Mouse (Mus musculus) bone marrow macrophage, adult 2 months (primary cell): ENCODE results near the gene Ldb1. TPM values are rescaled to one million over a fixed set of nuclear protein-coding genes. Genes with fewer than 3 reads are reported as not detected.

Source experiments
- H3K27ac ChIP-seq: 2 replicates; pipeline ENCODE4 v1.5.1; 2012; ENCODE audit warnings: low read depth, low read length; ENCODE audit not compliant: insufficient read depth
- H3K4me1 ChIP-seq: 2 replicates; pipeline ENCODE4 v1.6.1; 2012; ENCODE audit warnings: low read length; ENCODE audit not compliant: control insufficient read depth, insufficient read depth
- H3K4me3 ChIP-seq: 2 replicates; pipeline ENCODE4 v1.5.1; 2012; ENCODE audit warnings: mild to moderate bottlenecking, low read length, moderate library complexity; ENCODE audit not compliant: insufficient read depth
- CTCF ChIP-seq: IDR thresholded peaks from 2 replicates; pipeline ENCODE4 v1.5.1; 2012; ENCODE audit warnings: low read depth, mild to moderate bottlenecking, low read length, moderate library complexity
- POLR2A ChIP-seq: IDR thresholded peaks from 2 replicates; pipeline ENCODE4 v1.6.1; 2012; ENCODE audit warnings: mild to moderate bottlenecking, low read depth, low read length, borderline replicate concordance
- polyA plus RNA-seq: library from polyadenylated mRNA; stranded (reverse); fragments of >200 nt; gene quantifications from 2 replicates; pipeline ENCODE4 v1.2.4, GENCODE M21; 2012; ENCODE audit not compliant: missing spikeins, insufficient read depth, insufficient read length

The Ldb1 gene
- polyA plus RNA-seq, 1 experiment, result 106 TPM

DNA sequence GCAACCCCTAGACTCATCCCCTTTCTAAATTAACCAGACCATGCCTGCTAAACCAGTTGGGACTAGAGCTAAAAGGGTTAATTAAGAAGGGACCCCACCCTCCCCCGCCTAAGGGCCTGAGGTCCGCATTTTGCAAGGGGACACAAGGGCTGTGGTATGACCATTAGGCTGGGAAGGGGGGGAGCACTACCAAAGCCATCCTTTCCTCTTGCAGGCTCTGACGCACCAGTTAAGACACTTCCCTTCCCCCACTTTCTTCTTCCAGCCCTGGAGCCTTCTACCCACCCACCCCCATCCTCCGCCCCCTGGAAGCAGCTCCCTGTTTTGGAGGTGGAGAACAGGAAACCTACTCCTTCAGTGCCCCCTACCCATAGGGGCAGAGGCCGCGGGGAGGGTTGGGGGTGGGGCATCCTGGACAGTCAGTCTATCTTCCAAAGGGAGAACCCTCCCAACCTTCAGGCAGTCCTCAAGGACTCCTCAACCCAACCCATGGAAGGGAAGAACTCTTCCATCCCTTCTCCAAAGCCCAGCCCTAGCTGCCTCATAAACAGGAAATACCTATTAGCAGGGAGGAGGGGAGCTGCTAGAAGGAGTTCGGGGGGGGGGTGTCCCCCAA lies 790 bp upstream of the Ldb1 start:
- Histone ChIP-seq H3K4me1 (peaks cover 38% of the 10 kb centered on the region), H3K4me3 (peak overlapping the region; percentile 85), H3K27ac (peak overlapping the region; percentile 80)
- TF ChIP-seq POLR2A (no peak), CTCF (no peak)

- Histone ChIP-seq H3K4me3 (peak within 1 kb of the TSS; percentile 85), H3K4me1 (peaks cover 30% of the 10 kb centered on the region), H3K27ac (peak within 1 kb of the TSS; percentile 80)
- TF ChIP-seq POLR2A (no peak), CTCF (no peak)
These were observed 582 bp downstream of the Ldb1 start, which contains the start of gene Pprc1 for GRCm38 (mm10) chr19:46044271-46044992. Gene Pprc1, plus strand, starts transcription at chr19:46044886.

DNA sequence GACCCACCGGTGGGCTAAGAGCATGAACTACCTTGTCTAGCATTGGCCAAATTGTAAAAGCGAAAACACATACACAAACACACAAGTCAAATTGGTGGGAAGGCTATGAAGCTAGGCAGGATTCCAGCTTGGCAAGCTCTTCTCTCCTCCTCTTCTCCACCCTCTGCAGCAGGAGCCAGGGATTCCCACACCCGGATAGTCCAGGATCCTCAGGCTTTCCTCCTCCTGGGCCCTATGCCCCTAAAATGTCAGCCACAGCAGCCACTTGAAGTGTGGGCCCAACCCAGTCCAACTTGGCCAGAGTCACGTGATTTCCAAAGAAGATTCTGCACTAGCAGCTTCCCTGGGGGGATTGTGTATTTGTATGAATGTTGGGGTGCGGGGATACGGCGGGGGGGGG lies 1.6 kb downstream of the Ldb1 start:
- Histone ChIP-seq H3K4me3 (peak overlapping the region; percentile 85), H3K27ac (peak overlapping the region; percentile 75), H3K4me1 (peaks cover 31% of the 10 kb centered on the region)
- TF ChIP-seq POLR2A (no peak), CTCF (no peak)

DNA sequence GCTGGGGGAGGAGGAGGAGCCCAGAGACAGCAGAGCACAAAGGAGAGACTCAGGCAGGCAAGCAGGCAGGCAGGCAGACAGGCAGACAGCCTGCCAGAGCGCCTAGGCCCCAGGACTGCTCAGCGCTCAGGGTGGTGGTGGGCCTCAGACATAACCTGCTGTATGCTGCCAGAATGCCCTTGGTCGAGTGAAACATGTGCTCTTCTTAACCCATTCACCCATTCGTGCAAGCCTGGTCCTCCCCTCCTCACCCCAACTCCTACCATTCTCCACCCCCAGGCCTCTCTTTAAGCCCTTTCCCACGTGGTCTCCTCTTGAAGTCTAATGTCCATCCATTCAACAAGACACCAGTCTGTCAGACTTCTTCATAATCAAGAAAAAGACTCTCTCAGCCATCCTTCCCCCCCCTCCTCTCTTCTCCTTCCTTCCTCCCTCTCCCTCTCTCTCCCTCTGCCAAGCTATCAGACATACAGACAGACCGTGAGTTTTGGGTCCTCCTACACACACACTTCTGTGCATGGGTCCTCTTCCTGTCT lies 2.5 kb downstream of the Ldb1 start:
- TF ChIP-seq POLR2A, result no peak
- TF ChIP-seq CTCF, result no peak
- peaks cover 39% of the 10 kb centered on the region for H3K4me1 ChIP-seq
- peak overlapping the region; percentile 85 for H3K4me3 ChIP-seq
- H3K27ac ChIP-seq, result peak overlapping the region; percentile 75

- Histone ChIP-seq H3K27ac (peak overlapping the region; percentile 75), H3K4me3 (peak overlapping the region; percentile 85), H3K4me1 (peaks cover 41% of the 10 kb centered on the region)
- TF ChIP-seq POLR2A (no peak), CTCF (no peak)
These were observed 3.0 kb downstream of the Ldb1 start for GRCm38 (mm10) chr19:46041933-46042475.

GRCm38 (mm10) chr19:46041299-46041932 lies 3.6 kb downstream of the Ldb1 start:
- peak overlapping the region; percentile 85 for H3K4me3 ChIP-seq
- H3K27ac ChIP-seq, result peak overlapping the region; percentile 75
- peaks cover 42% of the 10 kb centered on the region for H3K4me1 ChIP-seq
- TF ChIP-seq POLR2A (no peak), CTCF (no peak)

DNA sequence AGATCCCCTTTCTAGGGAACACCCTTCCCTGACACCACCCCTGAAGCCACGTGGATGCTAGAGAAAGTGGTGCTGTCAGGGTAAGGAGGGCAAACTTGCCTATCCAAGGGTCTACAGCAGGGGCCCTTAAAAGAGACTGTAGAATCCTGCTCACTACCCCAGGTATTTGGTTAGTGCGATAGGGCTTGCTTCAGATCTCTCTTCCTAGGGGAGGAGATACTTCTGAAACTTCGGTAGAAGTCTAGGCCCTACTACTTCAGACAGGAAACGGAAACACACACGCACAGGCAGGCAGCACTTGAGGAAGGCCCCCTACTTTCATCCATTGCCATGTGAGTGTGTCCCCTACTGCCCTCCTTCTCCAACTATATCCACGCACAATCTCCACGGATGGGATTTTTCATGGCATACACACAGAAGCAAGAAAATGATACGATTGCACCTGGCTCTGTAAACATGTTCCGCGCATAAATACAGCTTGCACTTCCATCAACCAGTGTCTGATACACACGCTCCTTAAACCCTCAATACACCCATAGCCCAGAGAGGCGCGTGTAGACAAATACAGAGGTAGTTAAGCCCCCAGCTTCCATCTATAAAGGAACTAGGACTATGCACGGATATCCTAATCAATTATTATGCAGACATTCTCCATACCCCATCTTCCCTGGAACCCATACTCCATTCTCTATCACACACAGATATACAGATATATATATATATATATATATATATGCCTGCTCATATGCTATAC lies 4.7 kb downstream of the Ldb1 start:
- H3K27ac ChIP-seq, result peak overlapping the region; percentile 89
- TF ChIP-seq POLR2A (no peak), CTCF (no peak)
- peak overlapping the region; percentile 62 for H3K4me3 ChIP-seq
- H3K4me1 ChIP-seq, result peaks cover 35% of the 10 kb centered on the region

- TF ChIP-seq POLR2A (no peak), CTCF (no peak)
- peak overlapping the region; percentile 62 for H3K4me3 ChIP-seq
- H3K27ac ChIP-seq, result peak overlapping the region; percentile 89
- peaks cover 35% of the 10 kb centered on the region for H3K4me1 ChIP-seq
These were observed 5.5 kb downstream of the Ldb1 start for GRCm38 (mm10) chr19:46039478-46039877.

DNA sequence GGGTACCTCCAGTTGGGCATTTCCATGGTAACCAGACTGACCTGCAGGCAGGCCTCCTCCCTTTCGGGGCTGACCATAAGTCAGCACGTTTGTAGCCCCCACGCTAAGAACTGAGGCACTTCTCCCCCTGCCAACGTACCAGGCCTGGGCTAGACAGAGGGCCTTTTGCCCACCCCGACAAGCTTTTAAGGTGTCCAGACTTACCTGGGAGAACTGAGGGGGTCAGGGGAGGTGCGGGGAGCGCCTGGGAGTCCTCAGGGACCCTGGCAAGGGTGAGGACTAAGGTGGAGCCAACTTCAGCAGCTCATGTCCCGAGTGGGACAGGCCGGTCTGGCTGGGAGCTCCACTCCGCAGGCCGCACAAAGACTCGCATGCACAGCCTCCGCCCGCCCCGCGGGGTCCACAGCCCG lies 6.2 kb downstream of the Ldb1 start:
- peaks cover 35% of the 10 kb centered on the region for H3K4me1 ChIP-seq
- no peak overlapping the region for H3K27ac ChIP-seq
- TF ChIP-seq POLR2A (no peak), CTCF (no peak)

More for the DNA sequence above, 6.2 kb downstream of the Ldb1 start:
- peak overlapping the region; percentile 70 for H3K4me3 ChIP-seq
